Mouse (Mus musculus): ENCODE data around the gene Pigyl.
"Not testable (repeated sequence)": the region's sequence is repeated elsewhere in the genome, so short reads cannot be mapped to it uniquely, and the experiment has no call there.

Gene Pigyl

DNA sequence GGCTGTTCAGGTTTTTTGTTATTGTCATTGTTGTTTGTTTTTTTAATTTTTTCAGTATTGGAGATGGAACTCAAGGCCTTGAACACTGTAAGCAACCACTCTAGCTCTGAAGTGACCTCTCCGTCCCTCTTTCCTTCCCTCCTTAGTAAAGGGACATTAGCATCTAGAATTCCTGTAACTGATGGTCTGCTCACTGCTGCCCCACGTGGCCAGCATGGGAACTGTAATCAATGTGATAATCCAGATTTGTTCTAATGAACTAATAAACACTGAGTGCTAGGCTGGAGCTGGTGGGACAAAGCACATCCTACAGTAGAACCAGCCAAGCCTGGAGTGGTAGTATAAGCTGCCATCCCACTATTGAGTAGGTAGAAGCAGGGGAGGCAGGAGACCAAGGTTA is 18.2 kb upstream of the Pigyl start:
- DNase-seq (ENCODE audit: low spot score in 2 of 2), result no peak

DNA sequence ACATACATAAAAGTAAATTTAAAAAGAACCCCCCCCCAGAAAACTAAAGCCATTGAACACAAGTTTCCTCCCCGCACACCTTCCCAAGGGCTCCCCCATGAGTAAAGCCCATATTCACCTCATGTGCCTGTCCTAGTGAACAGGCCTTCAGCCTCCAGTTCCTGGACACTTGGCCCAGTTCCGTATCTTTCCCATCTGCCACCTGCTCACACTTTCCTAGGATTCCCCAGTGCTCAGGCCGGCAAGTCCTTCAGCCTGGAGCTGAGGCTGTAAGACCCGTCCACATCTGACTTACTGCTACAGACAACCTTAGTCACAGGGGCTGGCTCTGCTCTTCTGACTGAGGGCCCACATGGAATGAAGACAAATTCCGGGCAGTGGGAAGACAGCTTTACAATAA is 16.9 kb upstream of the Pigyl start:
- no peak for DNase-seq (ENCODE audit: low spot score in 2 of 2)

DNA sequence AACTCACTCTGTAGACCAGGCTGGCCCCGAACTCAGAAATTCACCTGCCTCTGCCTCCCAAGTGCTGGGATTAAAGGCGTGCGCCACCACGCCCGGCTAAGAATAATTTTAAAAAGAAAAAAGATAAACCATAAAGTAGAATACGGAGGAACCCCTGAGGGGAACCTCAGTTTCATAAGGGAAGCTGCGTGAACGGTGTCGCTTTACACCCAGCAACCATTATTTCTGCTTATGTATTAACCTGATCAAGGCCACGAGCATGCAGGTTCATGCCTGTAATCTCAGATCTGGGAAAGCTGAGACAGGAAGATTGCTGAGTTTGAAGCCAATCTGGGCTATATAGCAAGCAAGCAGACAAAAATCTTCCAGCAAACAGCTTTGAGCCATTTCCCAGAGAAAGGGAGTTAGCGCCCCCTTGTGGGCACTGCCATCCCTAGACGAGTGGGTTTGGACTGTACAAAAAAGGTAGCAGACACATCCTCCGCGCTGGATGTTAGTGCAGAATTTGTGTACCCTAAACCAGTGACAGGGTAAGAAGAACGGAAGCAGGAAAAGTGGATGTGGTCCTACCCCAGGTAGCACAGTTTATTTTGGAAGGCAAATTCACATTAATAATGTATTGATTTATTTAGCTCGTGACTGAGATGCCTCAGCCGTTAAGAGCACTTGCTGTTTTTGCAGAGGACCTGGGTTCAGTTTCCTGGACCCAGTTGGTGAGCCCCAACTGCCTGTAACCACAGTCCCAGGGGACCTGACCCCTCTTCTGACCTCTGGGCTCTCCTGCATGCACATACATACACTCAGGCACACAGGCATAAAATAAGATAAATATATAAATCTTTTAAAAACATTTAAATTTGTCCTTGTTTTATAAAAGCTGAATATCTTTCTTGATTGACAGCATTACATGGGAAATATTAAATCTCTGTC is 13.3 kb upstream of the Pigyl start:
- peak; percentile 37 to 72 for DNase-seq (ENCODE audit: low spot score in 2 of 2)

DNA sequence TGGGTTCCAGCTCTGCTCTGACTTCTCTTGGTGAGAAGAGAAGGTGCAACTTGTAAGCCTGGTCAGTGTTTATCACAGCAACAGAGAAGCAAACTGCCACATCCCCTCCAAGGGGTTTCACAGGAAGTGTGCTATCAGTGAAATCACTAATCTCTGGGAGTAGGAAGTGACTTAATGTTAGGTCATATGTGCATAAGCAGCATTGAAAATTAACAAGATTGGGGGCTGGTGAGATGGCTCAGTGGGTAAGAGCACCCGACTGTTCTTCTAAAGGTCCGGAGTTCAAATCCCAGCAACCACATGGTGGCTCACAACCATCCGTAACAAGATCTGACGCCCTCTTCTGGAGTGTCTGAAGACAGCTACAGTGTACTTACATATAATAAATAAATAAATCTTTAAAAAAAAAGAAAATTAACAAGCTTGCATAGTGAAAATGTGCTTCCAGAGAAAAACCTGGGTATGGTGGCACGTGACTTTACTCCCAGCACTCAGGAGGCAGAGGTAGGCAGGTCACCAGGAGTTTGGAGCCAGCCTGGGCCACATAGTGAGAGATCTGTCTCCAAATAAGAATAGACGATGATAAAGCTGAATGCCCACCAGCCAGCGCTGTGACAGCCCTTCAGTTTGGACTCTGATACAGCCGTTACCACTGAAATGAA is 12.2 kb upstream of the Pigyl start:
- DNase-seq (ENCODE audit: low spot score in 2 of 2), result no peak

DNA sequence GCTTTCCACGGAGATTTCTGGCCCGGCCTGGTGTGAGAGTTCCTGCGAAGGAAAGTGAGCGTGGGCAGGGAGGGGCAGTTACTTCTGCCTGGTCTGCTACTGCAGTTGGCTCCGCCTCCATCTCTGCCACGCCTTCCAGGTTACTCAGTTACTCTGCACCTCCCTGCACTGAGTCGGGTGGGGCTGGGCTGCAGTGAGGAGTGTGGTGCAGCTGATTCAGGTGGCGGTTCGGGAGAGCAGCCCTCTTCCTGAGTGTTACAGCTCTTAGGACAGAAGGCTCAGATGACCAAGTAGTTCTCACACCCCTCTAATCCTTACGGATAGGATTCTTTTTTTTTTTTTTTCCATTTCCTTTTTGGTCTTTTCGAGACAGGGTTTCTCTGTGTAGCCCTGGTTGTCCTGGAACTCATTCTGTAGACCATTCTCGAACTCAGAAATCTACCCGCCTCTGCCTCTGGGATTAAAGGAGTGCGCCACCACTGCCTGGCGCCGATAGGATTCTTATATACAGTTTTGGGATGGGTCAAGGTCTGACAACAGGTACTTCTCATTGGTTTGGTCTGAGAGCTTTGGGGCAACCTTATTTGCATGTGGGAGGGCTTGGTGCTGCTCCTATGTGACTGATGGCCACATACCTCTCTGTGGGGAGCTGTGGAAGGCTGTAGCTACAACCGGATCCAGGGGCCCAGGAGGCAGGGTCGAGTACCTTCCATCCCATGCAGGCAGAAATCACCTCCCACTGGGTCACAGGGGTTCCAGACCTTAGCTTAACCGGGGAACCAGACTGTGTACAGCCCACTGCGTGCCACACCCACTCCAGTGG is 7.0 kb upstream of the Pigyl start:
- DNase-seq (ENCODE audit: low spot score in 2 of 2), result no peak

DNA sequence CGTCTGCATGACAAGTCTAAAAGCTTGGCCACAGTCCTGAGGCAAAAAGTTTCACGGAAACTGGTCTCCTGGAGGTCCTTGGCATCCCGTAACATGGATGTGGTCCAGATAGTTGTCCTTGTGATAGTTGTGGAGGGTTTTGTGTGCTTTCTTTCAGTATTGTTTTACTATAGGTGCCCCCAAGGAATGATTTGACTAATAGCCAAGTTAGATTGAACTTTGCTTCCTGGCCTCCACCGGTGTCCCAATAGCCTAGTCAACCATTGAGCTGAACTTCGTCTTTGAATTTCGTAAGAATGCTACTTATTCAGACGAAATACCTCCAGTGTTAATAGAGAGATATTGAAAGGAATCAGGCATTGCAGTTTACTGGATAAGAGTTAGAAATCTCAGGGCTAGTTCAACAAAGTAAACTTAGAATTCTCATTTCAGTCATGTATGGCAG is 6.4 kb upstream of the Pigyl start:
- not testable (repeated sequence) for DNase-seq (ENCODE audit: low spot score in 2 of 2)

DNA sequence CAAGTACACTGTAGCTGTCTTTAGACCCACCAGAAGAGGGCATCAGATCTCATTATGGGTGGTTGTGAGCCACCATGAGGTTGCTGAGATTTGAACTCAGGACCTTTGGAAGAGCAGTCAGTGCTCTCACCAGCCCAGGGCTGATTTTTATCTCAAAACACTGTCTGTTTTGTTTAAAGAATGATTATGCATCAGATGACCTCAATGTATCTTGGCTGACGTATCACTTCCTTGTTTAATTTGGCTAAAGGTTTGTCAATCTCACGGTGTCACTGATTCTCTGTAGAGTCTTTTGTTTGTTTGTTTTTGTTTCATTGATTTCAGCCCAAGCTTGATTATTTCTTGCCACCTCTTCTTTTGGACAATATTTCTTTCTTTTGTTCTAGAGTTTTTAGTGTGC is 5.7 kb upstream of the Pigyl start:
- no peak for DNase-seq (ENCODE audit: low spot score in 2 of 2)

DNA sequence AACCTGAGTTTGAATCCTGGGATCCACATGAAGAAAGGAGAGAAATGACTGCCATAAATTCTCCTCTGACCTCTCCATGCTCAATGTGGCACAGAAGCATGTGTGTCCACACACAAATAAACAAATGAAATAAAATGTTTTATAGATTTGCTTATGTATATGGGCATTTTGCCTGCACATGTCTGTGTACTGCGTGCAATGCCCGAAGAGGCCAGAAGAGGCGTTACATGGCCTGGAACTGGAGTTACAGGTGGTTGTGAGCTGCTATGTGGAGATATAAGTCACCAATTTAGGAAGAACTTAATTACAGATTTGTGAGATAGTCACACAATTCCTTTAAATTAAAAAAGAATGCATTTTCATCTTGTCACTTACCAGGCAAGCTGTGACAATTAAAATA is 2.8 kb upstream of the Pigyl start:
- DNase-seq (ENCODE audit: low spot score in 2 of 2), result no peak

DNA sequence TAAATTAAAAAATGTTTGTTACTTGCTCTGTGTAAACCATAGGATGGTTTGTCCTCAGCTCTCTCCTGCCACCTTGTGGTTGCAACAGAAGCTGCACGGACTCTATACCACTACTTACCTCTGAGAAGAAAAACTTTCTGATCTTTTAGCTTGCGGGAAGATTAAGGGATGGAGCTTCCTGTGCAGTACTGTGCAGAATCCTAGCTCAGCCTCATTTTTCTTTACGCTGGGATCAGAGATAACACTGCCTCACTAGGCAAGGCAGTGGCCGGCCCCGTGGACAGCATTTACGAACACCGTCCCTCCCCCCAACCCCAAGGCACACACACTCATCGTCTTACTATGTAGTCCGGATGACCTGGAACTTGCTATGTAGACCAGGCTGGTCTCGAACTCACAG is 1.0 kb upstream of the Pigyl start:
- DNase-seq (ENCODE audit: low spot score in 2 of 2), result peak; percentile 27 to 62

DNA sequence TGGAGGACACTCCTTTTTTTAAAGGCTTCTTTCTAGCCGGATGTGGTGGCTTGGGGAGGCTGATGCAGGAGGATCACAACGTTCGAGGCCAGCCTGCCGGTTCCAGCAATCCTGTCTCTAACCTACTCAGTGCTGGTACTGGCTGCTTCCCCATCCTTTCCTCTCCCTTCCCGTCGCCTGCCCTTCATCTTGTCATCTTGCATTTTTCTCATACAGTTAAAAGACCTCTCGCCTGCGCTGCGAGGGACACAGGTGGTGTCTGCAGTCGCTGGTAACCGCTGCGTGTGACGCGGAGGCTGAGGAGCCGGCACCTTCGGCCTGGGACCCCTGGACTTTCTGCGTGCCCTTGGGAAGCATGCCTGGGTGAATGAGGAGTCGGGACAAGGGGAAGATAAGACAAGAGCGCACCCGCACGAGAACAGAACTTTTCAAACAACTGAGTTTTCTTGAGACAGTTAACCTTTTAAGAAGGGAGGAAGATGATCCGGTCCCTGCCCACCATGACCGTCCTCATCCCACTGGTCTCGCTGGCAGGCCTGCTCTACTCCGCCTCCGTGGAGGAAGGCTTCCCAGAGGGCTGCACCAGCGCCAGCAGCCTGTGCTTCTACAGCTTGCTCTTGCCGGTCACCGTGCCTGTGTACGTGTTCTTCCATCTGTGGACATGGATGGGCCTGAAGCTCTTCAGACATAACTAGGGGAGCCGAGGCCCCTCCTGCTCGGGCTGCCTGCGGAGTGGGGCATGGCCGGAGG is 1.0 kb downstream of the Pigyl start:
- no peak for DNase-seq (ENCODE audit: low spot score in 2 of 2)

DNA sequence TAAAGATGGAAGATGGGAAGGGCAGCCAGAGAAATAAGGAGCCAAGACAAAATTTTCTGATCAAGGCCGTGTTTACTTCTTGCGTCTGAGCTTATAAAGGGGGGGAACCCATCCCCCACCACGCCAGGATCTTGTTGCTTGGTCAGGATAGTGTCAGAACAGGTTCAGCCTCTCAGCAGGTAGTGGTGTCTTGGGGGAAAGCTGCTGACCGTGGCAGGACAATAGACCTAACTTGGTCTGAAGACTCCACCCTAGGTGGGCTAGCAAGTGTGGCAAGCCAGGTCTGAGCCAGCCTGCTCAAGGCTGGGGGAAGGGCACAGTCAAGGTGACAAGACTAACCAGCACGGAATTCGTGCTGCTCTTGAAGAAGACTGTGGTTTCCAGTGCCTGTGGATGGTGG is 4.7 kb downstream of the Pigyl start:
- DNase-seq (ENCODE audit: low spot score in 2 of 2), result no peak

DNA sequence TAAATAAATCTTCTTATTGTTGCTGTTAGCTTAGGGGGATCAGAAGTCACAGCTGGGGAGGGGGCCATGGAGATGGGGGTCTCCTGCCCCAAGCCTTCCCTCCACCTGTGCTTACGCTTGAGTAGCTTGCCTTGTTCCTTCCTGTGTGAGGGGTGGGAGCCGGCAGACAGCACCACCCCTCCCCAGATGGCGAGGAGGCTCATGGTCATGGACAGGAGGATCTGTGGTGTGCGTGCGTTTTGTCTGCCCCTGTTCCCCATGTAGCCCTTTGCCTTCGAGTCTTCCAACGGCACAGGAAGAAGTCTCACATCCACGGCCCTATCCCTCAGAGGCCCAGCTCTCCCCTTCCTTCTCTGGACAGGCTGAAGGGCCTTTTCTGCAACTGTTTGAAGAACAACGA is 5.7 kb downstream of the Pigyl start:
- DNase-seq (ENCODE audit: low spot score in 2 of 2), result no peak

DNA sequence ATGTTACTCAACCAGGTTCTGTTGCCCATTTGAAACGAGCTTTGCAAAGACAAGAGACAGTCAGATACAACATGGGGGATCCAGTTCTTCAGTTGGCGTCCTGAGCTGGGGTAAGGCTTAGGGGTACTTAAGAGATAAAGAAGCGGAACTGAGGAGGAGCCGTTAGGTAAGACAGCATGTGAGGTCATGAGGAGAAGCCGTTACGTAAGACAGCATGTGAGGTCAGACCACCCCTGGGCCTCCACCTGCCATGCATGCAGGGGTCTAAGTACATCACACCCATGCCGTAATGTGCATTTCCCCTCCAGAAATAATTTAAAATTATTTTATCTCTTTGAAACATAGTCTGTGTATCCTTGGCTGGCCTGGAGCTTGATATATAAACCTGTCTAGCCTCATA is 6.3 kb downstream of the Pigyl start:
- no peak for DNase-seq (ENCODE audit: low spot score in 2 of 2)

DNA sequence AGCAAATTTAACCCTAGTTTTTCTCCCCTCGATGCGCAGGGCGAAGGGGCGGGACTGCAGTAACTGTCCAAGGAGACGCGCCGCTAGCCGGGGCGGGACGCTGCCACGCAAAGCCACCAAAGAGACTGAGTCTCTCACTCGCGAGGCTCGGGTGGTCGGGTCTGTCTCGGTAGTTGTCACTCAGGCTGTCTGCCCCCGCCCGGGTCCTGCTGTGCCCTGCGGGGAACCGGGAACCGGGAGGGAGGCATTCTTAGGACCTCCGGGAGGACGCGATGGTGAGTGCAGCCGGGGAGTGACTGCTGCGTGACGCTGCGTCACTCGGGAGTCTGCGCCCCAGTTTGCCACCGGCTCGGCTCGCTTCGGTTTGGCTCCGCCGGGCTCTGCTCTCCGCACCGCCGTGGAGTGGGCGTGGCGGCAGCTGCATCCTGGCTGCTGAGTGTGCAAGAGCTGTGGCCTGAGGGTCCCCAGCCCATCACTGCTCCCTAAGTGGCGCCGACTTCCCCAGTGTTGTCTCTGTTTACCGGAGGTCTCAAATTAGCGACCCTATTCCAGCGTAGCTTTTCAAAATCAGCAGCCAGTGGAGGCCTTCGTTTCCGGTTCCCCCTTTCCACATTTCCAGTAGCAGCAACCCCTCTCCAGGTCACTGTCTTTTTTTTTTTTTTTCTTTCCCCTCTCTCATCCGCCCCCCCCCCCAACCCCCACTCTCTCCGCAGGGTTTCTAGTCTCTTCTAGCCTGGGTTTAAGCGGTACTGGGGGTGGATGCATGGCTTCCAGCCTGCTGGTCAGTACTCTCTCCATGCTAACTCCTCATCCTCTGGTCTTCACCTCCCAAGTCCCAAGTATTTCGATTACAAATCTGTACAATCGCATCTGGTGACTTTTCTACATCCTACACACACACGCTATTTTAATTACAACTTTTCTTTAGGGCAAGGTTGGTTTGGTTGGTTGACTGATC is 8.3 kb downstream of the Pigyl start:
- peak in 1 of 2 experiments; percentile 12 for DNase-seq (ENCODE audit: low spot score in 2 of 2)

DNA sequence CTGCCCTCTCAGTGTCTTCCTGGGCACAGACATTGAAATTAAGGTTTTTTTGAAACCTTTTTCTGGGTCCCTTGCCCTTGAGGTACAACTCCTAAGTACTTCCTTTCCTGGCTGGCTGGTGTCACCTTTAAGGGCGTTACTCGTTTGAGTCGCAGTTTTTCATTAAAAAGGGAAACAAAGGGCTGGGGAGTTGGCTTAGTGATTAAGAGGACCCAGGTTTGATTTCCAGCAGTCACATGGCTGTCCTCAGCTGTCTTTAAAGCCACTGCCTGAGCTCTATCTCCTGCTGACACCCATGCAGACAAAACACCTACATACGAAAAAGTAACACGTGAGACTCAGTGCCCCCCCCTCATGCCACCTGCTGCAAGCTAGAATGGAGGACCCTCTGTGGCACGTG is 9.3 kb downstream of the Pigyl start:
- DNase-seq (ENCODE audit: low spot score in 2 of 2), result no peak

DNA sequence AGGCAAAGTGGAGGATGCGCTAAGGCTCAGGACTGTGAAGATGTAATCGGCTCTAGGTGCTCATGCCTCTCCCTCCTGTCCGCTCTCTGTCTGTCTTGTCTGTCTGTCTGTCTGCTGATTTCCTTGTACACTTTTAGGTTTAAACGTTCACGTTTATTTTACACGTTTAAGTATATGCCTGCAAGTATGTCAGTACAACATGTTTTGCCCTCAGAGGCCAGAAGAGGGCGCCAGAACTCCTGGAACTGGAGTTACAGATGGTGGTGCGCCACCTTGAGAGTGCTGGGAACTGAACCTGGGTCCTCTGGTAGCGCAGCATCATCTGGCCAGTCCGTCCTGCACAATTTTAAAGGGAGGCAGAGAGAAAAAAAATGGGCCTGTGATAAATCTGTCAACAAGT is 10.0 kb downstream of the Pigyl start:
- DNase-seq (ENCODE audit: low spot score in 2 of 2), result no peak

DNA sequence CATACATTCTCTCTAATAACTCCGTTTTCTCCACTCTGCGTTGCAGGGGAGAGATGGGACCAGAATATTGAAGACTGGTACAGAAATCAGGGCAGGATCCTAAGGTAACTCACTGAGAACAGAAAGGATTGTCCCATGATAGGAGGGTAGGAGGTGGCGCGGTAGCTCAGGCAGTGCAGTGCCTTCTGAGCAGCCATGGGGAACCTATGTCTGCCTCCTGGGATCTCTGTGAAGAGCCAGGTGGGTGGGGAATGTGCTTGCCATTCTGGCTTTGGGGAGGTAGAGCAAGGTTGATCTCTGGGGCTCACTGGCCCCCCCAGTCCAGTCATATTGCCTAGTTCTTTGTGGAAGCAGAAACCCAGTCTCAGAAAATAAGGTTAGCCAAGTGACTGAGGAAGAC is 11.1 kb downstream of the Pigyl start:
- DNase-seq (ENCODE audit: low spot score in 2 of 2), result no peak

DNA sequence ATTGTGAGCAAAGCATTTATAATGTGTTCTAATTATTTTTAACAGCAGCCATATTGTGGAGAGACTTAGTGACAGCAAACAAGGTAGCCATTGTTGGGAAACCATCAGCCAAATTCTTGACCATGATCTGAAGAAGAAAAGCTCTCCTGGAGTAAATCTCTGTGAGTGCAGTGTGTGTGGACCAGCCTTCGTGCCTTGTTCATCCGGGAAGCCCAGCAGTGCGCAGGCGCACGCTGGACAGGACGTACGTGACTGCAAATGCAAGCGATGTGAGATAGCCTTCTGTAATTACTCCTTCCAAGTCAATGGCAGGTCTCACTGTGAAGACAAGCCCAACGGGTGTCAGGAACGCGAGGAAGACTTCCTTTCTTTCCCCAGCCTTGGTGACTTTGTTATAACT is 12.7 kb downstream of the Pigyl start:
- DNase-seq (ENCODE audit: low spot score in 2 of 2), result no peak

DNA sequence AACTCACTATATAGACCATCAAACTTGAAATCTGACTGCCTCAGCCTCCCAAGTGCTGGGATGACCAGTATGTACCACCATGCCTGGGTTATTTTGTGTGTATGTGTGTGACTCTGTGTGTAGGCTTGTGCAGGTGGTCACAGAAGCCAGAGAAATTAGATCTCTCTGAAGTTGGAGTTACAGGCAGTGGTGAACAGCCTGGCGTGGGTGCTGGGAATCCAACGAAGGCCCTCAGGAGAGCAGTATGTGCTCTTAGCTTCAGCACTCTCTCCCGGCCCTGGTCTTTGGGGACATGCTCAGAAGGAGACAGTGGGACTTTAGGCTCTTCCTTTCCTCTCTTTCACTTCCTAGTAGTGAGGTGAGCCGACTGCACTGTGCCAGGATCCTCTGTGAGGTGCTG is 15.7 kb downstream of the Pigyl start:
- no peak for DNase-seq (ENCODE audit: low spot score in 2 of 2)

DNA sequence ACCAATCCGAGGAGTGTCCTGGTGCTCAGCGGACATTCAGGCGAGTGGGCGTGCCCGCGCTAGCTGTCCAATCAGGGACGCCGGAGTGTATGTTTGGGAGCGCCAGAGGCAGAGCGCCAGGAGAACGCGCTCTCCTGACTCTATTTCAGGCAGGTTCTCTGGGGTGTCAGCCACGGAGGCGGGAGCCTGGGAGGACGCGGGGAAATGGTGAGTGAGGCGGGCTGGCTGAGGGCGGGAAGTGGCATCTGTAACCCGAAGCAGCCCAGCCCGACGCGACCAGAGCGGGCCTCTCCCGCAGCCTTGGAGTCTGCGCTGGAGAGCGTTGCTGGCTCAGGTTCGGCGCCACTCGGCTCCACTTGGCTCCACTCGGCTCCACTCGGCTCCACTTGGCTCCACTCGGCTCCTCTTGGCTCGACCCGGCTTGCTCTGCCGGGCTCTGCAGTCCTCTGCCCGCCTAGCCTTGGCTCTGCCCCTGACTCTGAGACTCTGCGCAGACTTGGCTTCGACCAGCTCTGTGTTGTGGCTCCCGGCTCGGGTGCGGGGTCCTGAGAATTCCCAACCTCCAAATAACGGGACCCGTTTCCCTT is 31.5 kb downstream of the Pigyl start, which contains the start of gene Zfp872:
Zfp872 (plus strand) TSS at position 66 of the 587 bp plus-strand sequence.
- peak; percentile 10 to 11 for DNase-seq (ENCODE audit: low spot score in 2 of 2)

Data from heart, adult 9 months (tissue).